Mouse (Mus musculus): ENCODE data around the gene Ptgfrn. TPM values are rescaled to one million over a fixed set of nuclear protein-coding genes. Genes with fewer than 3 reads are reported as not detected.

Gene Ptgfrn
- polyA plus RNA-seq (2014; fragmentation: Nextera tagmentation; extraction: Ambion mirVana) = 4.4 and 4.7 TPM in 2 replicates

GRCm38 (mm10) chr3:101110043-101110837 lies at the start of gene Ptgfrn:
Gene Ptgfrn (minus strand): TSS chr3:101110278.
- under 1% methylated on average over 56 of the region's 81 CpGs for WGBS
- H3K36me3 ChIP-seq (ENCODE audit: control insufficient read depth, insufficient read depth, low read length) = no peaks in the 10 kb centered on the region
- peak within 1 kb of the TSS; percentile 91 for H3K4me2 ChIP-seq (replicated peaks; ENCODE audit: low read depth, low read length)
- H3K4me1 ChIP-seq (ENCODE audit: control insufficient read depth, insufficient read depth, low read length) = peaks cover 19% of the 10 kb centered on the region; the same call in 1 of the 2 replicates
- peak; percentile 84 for ATAC-seq (ENCODE audit: low FRiP score, low TSS enrichment)
- peak within 1 kb of the TSS; percentile 81 for H3K4me3 ChIP-seq (ENCODE audit: low read length)
- H3K9ac ChIP-seq (ENCODE audit: low read depth, low read length) = peak within 1 kb of the TSS; percentile 91
- no peaks in the 10 kb centered on the region for H3K27me3 ChIP-seq (ENCODE audit: control insufficient read depth, insufficient read depth, low read length)
- H3K9me3 ChIP-seq (ENCODE audit: control insufficient read depth, low read length) = no peaks in the 10 kb centered on the region
- H3K27ac ChIP-seq (ENCODE audit: low read depth, low read length) = peak within 1 kb of the TSS; percentile 83

GRCm38 (mm10) chr3:101159701-101160100 lies 49.6 kb upstream of the Ptgfrn start:
- H3K27ac ChIP-seq (ENCODE audit: low read depth, low read length) = no peak overlapping the region
- H3K36me3 ChIP-seq (ENCODE audit: control insufficient read depth, insufficient read depth, low read length) = no peaks in the 10 kb centered on the region
- H3K4me2 ChIP-seq (replicated peaks; ENCODE audit: low read depth, low read length) = no peak overlapping the region
- H3K27me3 ChIP-seq (ENCODE audit: control insufficient read depth, insufficient read depth, low read length) = no peaks in the 10 kb centered on the region
- no peak overlapping the region for H3K4me3 ChIP-seq (ENCODE audit: low read length)
- no peaks in the 10 kb centered on the region for H3K9me3 ChIP-seq (ENCODE audit: control insufficient read depth, low read length)
- 90% methylated on average over 4 of the region's 4 CpGs for WGBS
- H3K4me1 ChIP-seq (ENCODE audit: control insufficient read depth, insufficient read depth, low read length) = peaks cover 9% of the 10 kb centered on the region
- no peak overlapping the region for H3K9ac ChIP-seq (ENCODE audit: low read depth, low read length)
- ATAC-seq (ENCODE audit: low FRiP score, low TSS enrichment) = no peak

- Histone ChIP-seq H3K36me3 (ENCODE audit: control insufficient read depth, insufficient read depth, low read length) (no peaks in the 10 kb centered on the region), H3K4me1 (ENCODE audit: control insufficient read depth, insufficient read depth, low read length) (no peaks in the 10 kb centered on the region), H3K27ac (ENCODE audit: low read depth, low read length) (no peak overlapping the region), H3K9ac (ENCODE audit: low read depth, low read length) (no peak overlapping the region), H3K4me3 (ENCODE audit: low read length) (no peak overlapping the region), H3K9me3 (ENCODE audit: control insufficient read depth, low read length) (no peaks in the 10 kb centered on the region; the same call in 1 of the 2 replicates), H3K27me3 (ENCODE audit: control insufficient read depth, insufficient read depth, low read length) (no peaks in the 10 kb centered on the region; the same call in 1 of the 2 replicates), H3K4me2 (replicated peaks; ENCODE audit: low read depth, low read length) (no peak overlapping the region)
- ATAC-seq (ENCODE audit: low FRiP score, low TSS enrichment) = no peak
- whole genome bisulfite sequencing = 100% methylated on average over 1 of the region's 1 CpGs
These were observed 44.0 kb upstream of the Ptgfrn start for GRCm38 (mm10) chr3:101154067-101154466.

GRCm38 (mm10) chr3:101153341-101153740 lies 43.3 kb upstream of the Ptgfrn start:
- no peaks in the 10 kb centered on the region; the same call in 1 of the 2 replicates for H3K27me3 ChIP-seq (ENCODE audit: control insufficient read depth, insufficient read depth, low read length)
- no peak for ATAC-seq (ENCODE audit: low FRiP score, low TSS enrichment)
- H3K4me2 ChIP-seq (replicated peaks; ENCODE audit: low read depth, low read length) = no peak overlapping the region
- 78% methylated on average over 3 of the region's 3 CpGs for WGBS
- no peak overlapping the region for H3K27ac ChIP-seq (ENCODE audit: low read depth, low read length)
- H3K9ac ChIP-seq (ENCODE audit: low read depth, low read length) = no peak overlapping the region
- no peaks in the 10 kb centered on the region for H3K36me3 ChIP-seq (ENCODE audit: control insufficient read depth, insufficient read depth, low read length)
- no peaks in the 10 kb centered on the region for H3K4me1 ChIP-seq (ENCODE audit: control insufficient read depth, insufficient read depth, low read length)
- no peaks in the 10 kb centered on the region; the same call in 1 of the 2 replicates for H3K9me3 ChIP-seq (ENCODE audit: control insufficient read depth, low read length)
- no peak overlapping the region for H3K4me3 ChIP-seq (ENCODE audit: low read length)

GRCm38 (mm10) chr3:101146126-101146772 lies 36.2 kb upstream of the Ptgfrn start:
- ATAC-seq (ENCODE audit: low FRiP score, low TSS enrichment) = no peak
- Histone ChIP-seq H3K36me3 (ENCODE audit: control insufficient read depth, insufficient read depth, low read length) (no peaks in the 10 kb centered on the region), H3K4me3 (ENCODE audit: low read length) (no peak overlapping the region), H3K4me1 (ENCODE audit: control insufficient read depth, insufficient read depth, low read length) (peaks cover 5% of the 10 kb centered on the region; the same call in 1 of the 2 replicates), H3K27me3 (ENCODE audit: control insufficient read depth, insufficient read depth, low read length) (no peaks in the 10 kb centered on the region), H3K27ac (ENCODE audit: low read depth, low read length) (no peak overlapping the region), H3K4me2 (replicated peaks; ENCODE audit: low read depth, low read length) (no peak overlapping the region), H3K9me3 (ENCODE audit: control insufficient read depth, low read length) (no peaks in the 10 kb centered on the region; the same call in 1 of the 2 replicates), H3K9ac (ENCODE audit: low read depth, low read length) (no peak overlapping the region)
- 81% methylated on average over 7 of the region's 7 CpGs for WGBS

- Histone ChIP-seq H3K27me3 (ENCODE audit: control insufficient read depth, insufficient read depth, low read length) (no peaks in the 10 kb centered on the region), H3K27ac (ENCODE audit: low read depth, low read length) (no peak overlapping the region), H3K9me3 (ENCODE audit: control insufficient read depth, low read length) (no peaks in the 10 kb centered on the region; the same call in 1 of the 2 replicates), H3K4me2 (replicated peaks; ENCODE audit: low read depth, low read length) (peak overlapping the region; percentile 25; the same call in 1 of the 2 replicates), H3K4me1 (ENCODE audit: control insufficient read depth, insufficient read depth, low read length) (peaks cover 5% of the 10 kb centered on the region; the same call in 1 of the 2 replicates), H3K9ac (ENCODE audit: low read depth, low read length) (no peak overlapping the region), H3K36me3 (ENCODE audit: control insufficient read depth, insufficient read depth, low read length) (no peaks in the 10 kb centered on the region), H3K4me3 (ENCODE audit: low read length) (no peak overlapping the region)
- ATAC-seq (ENCODE audit: low FRiP score, low TSS enrichment) = no peak
- 35% methylated on average over 10 of the region's 10 CpGs for WGBS
These were observed 35.4 kb upstream of the Ptgfrn start for GRCm38 (mm10) chr3:101145292-101146046.

- Histone ChIP-seq H3K9ac (ENCODE audit: low read depth, low read length) (no peak overlapping the region), H3K4me3 (ENCODE audit: low read length) (no peak overlapping the region), H3K9me3 (ENCODE audit: control insufficient read depth, low read length) (no peaks in the 10 kb centered on the region; the same call in 1 of the 2 replicates), H3K27ac (ENCODE audit: low read depth, low read length) (no peak overlapping the region), H3K4me1 (ENCODE audit: control insufficient read depth, insufficient read depth, low read length) (peaks cover 5% of the 10 kb centered on the region; the same call in 1 of the 2 replicates), H3K27me3 (ENCODE audit: control insufficient read depth, insufficient read depth, low read length) (no peaks in the 10 kb centered on the region), H3K36me3 (ENCODE audit: control insufficient read depth, insufficient read depth, low read length) (no peaks in the 10 kb centered on the region), H3K4me2 (replicated peaks; ENCODE audit: low read depth, low read length) (no peak overlapping the region)
- no peak; the same call in 1 of the 2 replicates for ATAC-seq (ENCODE audit: low FRiP score, low TSS enrichment)
- 76% methylated on average over 6 of the region's 6 CpGs for WGBS
These were observed 34.4 kb upstream of the Ptgfrn start for GRCm38 (mm10) chr3:101144366-101144948.

GRCm38 (mm10) chr3:101143465-101143864 lies 33.4 kb upstream of the Ptgfrn start:
- H3K36me3 ChIP-seq (ENCODE audit: control insufficient read depth, insufficient read depth, low read length) = no peaks in the 10 kb centered on the region
- H3K9ac ChIP-seq (ENCODE audit: low read depth, low read length) = no peak overlapping the region
- no peaks in the 10 kb centered on the region; the same call in 1 of the 2 replicates for H3K9me3 ChIP-seq (ENCODE audit: control insufficient read depth, low read length)
- H3K4me1 ChIP-seq (ENCODE audit: control insufficient read depth, insufficient read depth, low read length) = peaks cover 5% of the 10 kb centered on the region; the same call in 1 of the 2 replicates
- WGBS = 75% methylated on average over 7 of the region's 7 CpGs
- H3K27ac ChIP-seq (ENCODE audit: low read depth, low read length) = no peak overlapping the region
- no peaks in the 10 kb centered on the region for H3K27me3 ChIP-seq (ENCODE audit: control insufficient read depth, insufficient read depth, low read length)
- no peak overlapping the region for H3K4me3 ChIP-seq (ENCODE audit: low read length)
- H3K4me2 ChIP-seq (replicated peaks; ENCODE audit: low read depth, low read length) = no peak overlapping the region
- no peak for ATAC-seq (ENCODE audit: low FRiP score, low TSS enrichment)
